Mouse (Mus musculus): ENCODE data around the gene Tsen54.

GRCm38 (mm10) chr11:115869393-115869792 is 54.9 kb downstream of the Tsen54 start:
- TF ChIP-seq TAL1 (IDR thresholded peaks at IDR 0.05; ENCODE audit: low read length) = no peak
- no peak for TF ChIP-seq GATA1 (IDR thresholded peaks at IDR 0.05; ENCODE audit: low read length)

Measured in erythroblast, embryonic 14.5 days (primary cell).